Mouse (Mus musculus): ENCODE results near the gene Trpm3. TPM values are rescaled to one million over a fixed set of nuclear protein-coding genes. Genes with fewer than 3 reads are reported as not detected.

The Trpm3 gene
- polyA plus RNA-seq, 1 experiment from 2014 or later: 17.5 TPM

- H3K36me3 ChIP-seq (ENCODE audit: control insufficient read depth, insufficient read depth): no peaks in the 10 kb centered on the region
- no peak overlapping the region for H3K4me2 ChIP-seq (ENCODE audit: low read length)
- no peaks in the 10 kb centered on the region for H3K9me3 ChIP-seq (ENCODE audit: control insufficient read depth, low read length)
- no peak overlapping the region for H3K4me3 ChIP-seq (replicated peaks; ENCODE audit: low read length)
- H3K4me1 ChIP-seq (replicated peaks; ENCODE audit: control insufficient read depth, insufficient read depth, low read length): peaks cover 11% of the 10 kb centered on the region
- ATAC-seq: no peak
- no peaks in the 10 kb centered on the region for H3K27me3 ChIP-seq (replicated peaks; ENCODE audit: control insufficient read depth, insufficient read depth, low read length)
- 15% methylated on average over 2 of the region's 2 CpGs for WGBS
- no peak overlapping the region for H3K27ac ChIP-seq (ENCODE audit: low read length)
- H3K9ac ChIP-seq (replicated peaks; ENCODE audit: low read depth, low read length): no peak overlapping the region
Measured at GRCm38 (mm10) chr19:22300906-22301305, 162.1 kb downstream of the Trpm3 start.

- no peak overlapping the region for H3K9ac ChIP-seq (replicated peaks; ENCODE audit: low read depth, low read length)
- H3K4me3 ChIP-seq (replicated peaks; ENCODE audit: low read length): no peak overlapping the region
- peak overlapping the region; percentile 33; the same call in 1 of the 2 replicates for H3K27ac ChIP-seq (ENCODE audit: low read length)
- ATAC-seq: peak; percentile 51
- no peaks in the 10 kb centered on the region for H3K9me3 ChIP-seq (ENCODE audit: control insufficient read depth, low read length)
- peak overlapping the region; percentile 60 for H3K4me2 ChIP-seq (ENCODE audit: low read length)
- H3K27me3 ChIP-seq (replicated peaks; ENCODE audit: control insufficient read depth, insufficient read depth, low read length): no peaks in the 10 kb centered on the region
- peaks cover 11% of the 10 kb centered on the region for H3K4me1 ChIP-seq (replicated peaks; ENCODE audit: control insufficient read depth, insufficient read depth, low read length)
- no peaks in the 10 kb centered on the region for H3K36me3 ChIP-seq (ENCODE audit: control insufficient read depth, insufficient read depth)
- WGBS: 27% methylated on average over 17 of the region's 17 CpGs
Measured at GRCm38 (mm10) chr19:22303021-22303951, 164.4 kb downstream of the Trpm3 start.

GRCm38 (mm10) chr19:22303952-22304655 is 165.3 kb downstream of the Trpm3 start:
- peak overlapping the region; percentile 60 for H3K4me2 ChIP-seq (ENCODE audit: low read length)
- H3K4me1 ChIP-seq (replicated peaks; ENCODE audit: control insufficient read depth, insufficient read depth, low read length): peaks cover 11% of the 10 kb centered on the region
- H3K27ac ChIP-seq (ENCODE audit: low read length): peak overlapping the region; percentile 33; the same call in 1 of the 2 replicates
- no peaks in the 10 kb centered on the region for H3K27me3 ChIP-seq (replicated peaks; ENCODE audit: control insufficient read depth, insufficient read depth, low read length)
- peak; percentile 88 for ATAC-seq
- H3K9me3 ChIP-seq (ENCODE audit: control insufficient read depth, low read length): no peaks in the 10 kb centered on the region
- 1% methylated on average over 16 of the region's 18 CpGs for WGBS
- peak overlapping the region; percentile 35 for H3K4me3 ChIP-seq (replicated peaks; ENCODE audit: low read length)
- no peaks in the 10 kb centered on the region for H3K36me3 ChIP-seq (ENCODE audit: control insufficient read depth, insufficient read depth)
- H3K9ac ChIP-seq (replicated peaks; ENCODE audit: low read depth, low read length): peak overlapping the region; percentile 39

GRCm38 (mm10) chr19:22308081-22308480 is 169.2 kb downstream of the Trpm3 start:
- Histone ChIP-seq H3K27ac (ENCODE audit: low read length) (no peak overlapping the region), H3K9me3 (ENCODE audit: control insufficient read depth, low read length) (no peaks in the 10 kb centered on the region), H3K36me3 (ENCODE audit: control insufficient read depth, insufficient read depth) (no peaks in the 10 kb centered on the region), H3K4me3 (replicated peaks; ENCODE audit: low read length) (no peak overlapping the region), H3K27me3 (replicated peaks; ENCODE audit: control insufficient read depth, insufficient read depth, low read length) (no peaks in the 10 kb centered on the region), H3K4me1 (replicated peaks; ENCODE audit: control insufficient read depth, insufficient read depth, low read length) (peaks cover 9% of the 10 kb centered on the region), H3K4me2 (ENCODE audit: low read length) (no peak overlapping the region), H3K9ac (replicated peaks; ENCODE audit: low read depth, low read length) (no peak overlapping the region)
- ATAC-seq: no peak
- WGBS: 94% methylated on average over 2 of the region's 2 CpGs

- Histone ChIP-seq H3K27me3 (replicated peaks; ENCODE audit: control insufficient read depth, insufficient read depth, low read length) (no peaks in the 10 kb centered on the region), H3K9ac (replicated peaks; ENCODE audit: low read depth, low read length) (no peak overlapping the region), H3K27ac (ENCODE audit: low read length) (no peak overlapping the region), H3K36me3 (ENCODE audit: control insufficient read depth, insufficient read depth) (no peaks in the 10 kb centered on the region), H3K4me2 (ENCODE audit: low read length) (no peak overlapping the region), H3K4me3 (replicated peaks; ENCODE audit: low read length) (no peak overlapping the region), H3K9me3 (ENCODE audit: control insufficient read depth, low read length) (no peaks in the 10 kb centered on the region), H3K4me1 (replicated peaks; ENCODE audit: control insufficient read depth, insufficient read depth, low read length) (no peaks in the 10 kb centered on the region)
- 84% methylated on average over 4 of the region's 4 CpGs for WGBS
- ATAC-seq: no peak
Measured at GRCm38 (mm10) chr19:22317306-22317705, 178.5 kb downstream of the Trpm3 start.

GRCm38 (mm10) chr19:22326813-22327212 is 188.0 kb downstream of the Trpm3 start:
- no peak overlapping the region for H3K9ac ChIP-seq (replicated peaks; ENCODE audit: low read depth, low read length)
- H3K9me3 ChIP-seq (ENCODE audit: control insufficient read depth, low read length): no peaks in the 10 kb centered on the region
- H3K36me3 ChIP-seq (ENCODE audit: control insufficient read depth, insufficient read depth): no peaks in the 10 kb centered on the region
- H3K27ac ChIP-seq (ENCODE audit: low read length): no peak overlapping the region
- H3K4me3 ChIP-seq (replicated peaks; ENCODE audit: low read length): no peak overlapping the region
- WGBS: 29% methylated on average over 2 of the region's 2 CpGs
- ATAC-seq: peak; percentile 70; the same call in 1 of the 2 replicates
- no peaks in the 10 kb centered on the region for H3K27me3 ChIP-seq (replicated peaks; ENCODE audit: control insufficient read depth, insufficient read depth, low read length)
- H3K4me2 ChIP-seq (ENCODE audit: low read length): no peak overlapping the region
- peaks cover 6% of the 10 kb centered on the region for H3K4me1 ChIP-seq (replicated peaks; ENCODE audit: control insufficient read depth, insufficient read depth, low read length)

- Histone ChIP-seq H3K9me3 (ENCODE audit: control insufficient read depth, low read length) (no peaks in the 10 kb centered on the region), H3K27ac (ENCODE audit: low read length) (no peak overlapping the region), H3K27me3 (replicated peaks; ENCODE audit: control insufficient read depth, insufficient read depth, low read length) (no peaks in the 10 kb centered on the region), H3K4me2 (ENCODE audit: low read length) (no peak overlapping the region), H3K4me3 (replicated peaks; ENCODE audit: low read length) (no peak overlapping the region), H3K4me1 (replicated peaks; ENCODE audit: control insufficient read depth, insufficient read depth, low read length) (peaks cover 6% of the 10 kb centered on the region), H3K9ac (replicated peaks; ENCODE audit: low read depth, low read length) (no peak overlapping the region), H3K36me3 (ENCODE audit: control insufficient read depth, insufficient read depth) (no peaks in the 10 kb centered on the region)
- WGBS: 15% methylated on average over 5 of the region's 5 CpGs
- ATAC-seq: 0 out of 2 replicates have a peak, but pooled peaks have one; percentile 50
Measured at GRCm38 (mm10) chr19:22327226-22327625, 188.4 kb downstream of the Trpm3 start.

- H3K36me3 ChIP-seq (ENCODE audit: control insufficient read depth, insufficient read depth): no peaks in the 10 kb centered on the region
- no peak overlapping the region for H3K9ac ChIP-seq (replicated peaks; ENCODE audit: low read depth, low read length)
- H3K9me3 ChIP-seq (ENCODE audit: control insufficient read depth, low read length): no peaks in the 10 kb centered on the region
- no peak for ATAC-seq
- H3K27me3 ChIP-seq (replicated peaks; ENCODE audit: control insufficient read depth, insufficient read depth, low read length): no peaks in the 10 kb centered on the region
- 91% methylated on average over 3 of the region's 3 CpGs for WGBS
- H3K27ac ChIP-seq (ENCODE audit: low read length): no peak overlapping the region
- H3K4me3 ChIP-seq (replicated peaks; ENCODE audit: low read length): no peak overlapping the region
- no peak overlapping the region for H3K4me2 ChIP-seq (ENCODE audit: low read length)
- H3K4me1 ChIP-seq (replicated peaks; ENCODE audit: control insufficient read depth, insufficient read depth, low read length): no peaks in the 10 kb centered on the region
Measured at GRCm38 (mm10) chr19:22336278-22336677, 197.4 kb downstream of the Trpm3 start.

- ATAC-seq: peak; percentile 58
- no peaks in the 10 kb centered on the region for H3K27me3 ChIP-seq (replicated peaks; ENCODE audit: control insufficient read depth, insufficient read depth, low read length)
- no peak overlapping the region for H3K4me3 ChIP-seq (replicated peaks; ENCODE audit: low read length)
- no peaks in the 10 kb centered on the region for H3K9me3 ChIP-seq (ENCODE audit: control insufficient read depth, low read length)
- WGBS: 13% methylated on average over 5 of the region's 5 CpGs
- no peaks in the 10 kb centered on the region for H3K4me1 ChIP-seq (replicated peaks; ENCODE audit: control insufficient read depth, insufficient read depth, low read length)
- no peak overlapping the region for H3K27ac ChIP-seq (ENCODE audit: low read length)
- no peak overlapping the region for H3K9ac ChIP-seq (replicated peaks; ENCODE audit: low read depth, low read length)
- H3K4me2 ChIP-seq (ENCODE audit: low read length): no peak overlapping the region
- H3K36me3 ChIP-seq (ENCODE audit: control insufficient read depth, insufficient read depth): no peaks in the 10 kb centered on the region
Measured at GRCm38 (mm10) chr19:22337468-22337867, 198.6 kb downstream of the Trpm3 start.
